Mouse (Mus musculus): ENCODE data around the gene Myh9.
"Not testable (repeated sequence)": the region's sequence is repeated elsewhere in the genome, so short reads cannot be mapped to it uniquely, and the experiment has no call there.

Myh9 gene

DNA sequence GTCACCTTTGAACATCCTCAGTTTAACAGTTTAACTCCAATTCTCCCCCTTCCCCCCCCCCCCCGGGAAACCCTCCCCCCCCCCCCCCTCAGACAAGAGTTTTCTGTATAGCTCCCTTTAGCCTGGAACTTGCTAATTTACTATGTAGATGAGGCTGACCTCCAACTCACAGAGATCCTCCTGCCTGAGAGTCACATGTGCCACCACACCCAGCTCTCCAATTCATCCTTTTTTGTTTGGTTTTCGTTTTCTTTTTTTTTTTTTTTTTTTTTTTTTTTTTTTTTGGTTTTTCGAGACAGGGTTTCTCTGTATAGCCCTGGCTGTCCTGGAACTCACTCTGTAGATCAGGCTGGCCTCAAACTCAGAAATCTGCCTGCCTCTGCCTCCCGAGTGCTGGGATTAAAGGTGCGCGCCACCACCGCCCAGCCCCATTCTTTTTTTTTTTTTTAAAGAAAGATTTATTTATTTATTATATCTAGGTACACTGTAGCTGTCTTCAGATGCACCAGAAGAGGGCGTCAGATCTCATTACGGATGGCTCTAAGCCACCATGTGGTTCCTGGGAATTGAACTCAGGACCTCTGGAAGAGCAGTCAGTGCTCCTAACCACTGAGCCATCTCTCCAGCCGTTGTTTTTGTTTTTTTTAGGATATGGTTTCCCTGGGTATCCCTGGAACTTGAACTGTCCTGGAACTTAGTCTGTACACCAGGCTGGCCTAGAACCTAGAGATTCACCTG lies 25.4 kb upstream of the Myh9 start:
- DNase-seq (ENCODE audit: low read depth, low spot score): peak; percentile 90

DNA sequence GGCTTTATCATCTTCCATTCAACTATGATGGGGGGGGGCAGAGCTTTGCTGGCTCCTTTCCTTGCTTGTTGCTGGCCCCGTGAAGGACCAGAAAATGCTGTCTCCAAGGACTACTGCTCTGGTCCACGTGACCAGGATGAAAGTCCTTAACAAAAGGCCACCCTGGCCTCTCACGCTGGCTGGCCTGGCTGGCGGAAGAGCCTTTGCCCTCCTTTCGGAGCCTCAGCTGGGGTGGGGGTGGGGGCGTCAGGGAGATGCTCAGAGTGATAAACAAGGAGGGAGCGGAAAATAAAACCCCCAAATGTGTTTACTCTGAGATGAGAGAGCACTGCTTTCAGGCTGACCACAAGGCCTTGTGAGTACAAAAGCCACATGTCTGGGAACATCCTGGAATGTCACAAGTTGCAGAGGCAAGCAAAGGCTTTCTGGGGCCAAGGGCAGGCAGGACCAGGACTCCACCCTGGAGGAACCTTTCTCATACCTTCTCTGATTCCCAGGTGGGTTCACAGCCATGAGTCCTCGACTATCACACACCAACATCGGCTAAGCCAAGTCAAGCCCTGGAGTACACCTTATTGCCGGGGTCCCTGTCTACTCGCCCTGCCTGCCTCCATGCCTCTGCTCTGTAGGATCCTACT lies 24.7 kb upstream of the Myh9 start:
- peak; percentile 86 for DNase-seq (ENCODE audit: low read depth, low spot score)

DNA sequence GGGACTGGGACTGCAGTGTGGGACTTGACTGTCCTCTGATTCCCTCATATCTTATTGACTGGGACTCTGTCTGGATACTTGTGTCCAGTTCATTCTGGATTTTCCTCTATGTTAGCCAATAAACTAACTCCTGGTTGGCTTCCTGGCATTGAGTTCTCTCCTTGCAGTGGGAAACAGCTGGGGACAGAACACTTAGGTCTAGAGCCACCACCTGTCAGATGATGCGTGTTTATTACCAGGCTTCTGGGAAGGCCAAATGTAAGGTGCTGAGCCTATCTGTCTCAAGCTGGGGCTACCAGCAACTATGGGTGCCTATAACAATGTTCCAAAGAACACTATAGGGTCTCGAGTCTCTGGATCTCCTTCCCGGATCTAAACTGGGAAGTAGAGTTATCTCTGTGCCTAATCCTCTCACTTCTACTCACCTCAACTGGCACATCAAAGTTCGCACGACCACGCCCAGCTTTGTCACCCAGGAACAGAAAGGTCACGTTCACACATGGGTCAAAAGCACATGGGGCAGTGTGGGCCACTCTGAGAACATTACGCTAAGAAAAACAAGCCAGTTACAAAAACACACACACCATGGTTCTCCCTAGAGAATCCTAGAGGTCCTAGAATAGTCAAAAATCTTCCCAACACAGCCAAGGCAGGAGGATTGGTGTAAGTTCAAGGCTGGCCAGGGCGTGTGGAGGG lies 22.2 kb upstream of the Myh9 start:
- no peak for DNase-seq (ENCODE audit: low read depth, low spot score)

DNA sequence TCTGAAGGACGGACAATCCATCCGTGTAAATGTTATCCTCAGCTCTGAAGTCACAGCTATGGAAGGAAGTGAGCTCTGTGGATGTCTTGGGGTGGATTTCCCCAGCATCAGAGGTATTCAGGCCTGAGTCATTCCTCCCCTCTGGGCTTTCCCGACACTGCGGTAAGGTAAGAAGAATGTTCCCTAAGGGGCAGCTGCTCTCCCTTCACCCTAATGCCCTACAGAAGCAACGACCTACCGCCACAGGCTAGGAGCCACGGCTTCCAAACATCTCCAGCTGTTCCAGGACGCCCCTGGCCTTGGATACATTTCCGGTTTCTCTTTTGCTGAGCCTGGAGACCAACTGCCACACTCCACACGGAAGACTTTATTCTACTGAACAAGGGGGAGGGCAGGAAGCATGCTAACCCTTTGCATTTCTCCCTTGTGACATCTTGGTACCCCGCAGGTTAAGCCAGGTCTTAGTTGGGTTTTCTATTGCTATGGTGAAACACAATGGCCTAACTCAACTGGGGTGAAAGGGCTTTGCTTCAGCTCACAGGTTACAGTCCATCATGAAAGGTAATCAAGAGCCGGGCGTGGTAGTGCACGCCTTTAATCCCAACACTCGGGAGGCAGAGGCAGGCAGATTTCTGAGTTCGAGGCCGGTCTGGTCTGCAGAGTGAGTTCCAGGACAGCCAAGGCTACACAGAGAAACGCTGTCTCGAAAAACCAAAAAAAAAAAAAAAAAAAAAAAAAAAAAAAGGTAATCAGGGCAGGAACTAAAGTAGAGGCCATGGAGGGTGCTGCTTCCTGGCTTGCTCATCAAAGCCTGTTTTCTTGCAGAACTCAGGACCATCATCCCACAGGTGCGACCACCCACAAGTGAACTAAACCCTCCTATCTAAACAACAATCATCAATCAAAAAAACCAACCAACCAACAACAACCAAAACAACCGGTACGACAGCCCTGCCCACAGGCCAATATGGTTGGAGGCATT lies 21.3 kb upstream of the Myh9 start:
- DNase-seq (ENCODE audit: low read depth, low spot score): peak; percentile 98

DNA sequence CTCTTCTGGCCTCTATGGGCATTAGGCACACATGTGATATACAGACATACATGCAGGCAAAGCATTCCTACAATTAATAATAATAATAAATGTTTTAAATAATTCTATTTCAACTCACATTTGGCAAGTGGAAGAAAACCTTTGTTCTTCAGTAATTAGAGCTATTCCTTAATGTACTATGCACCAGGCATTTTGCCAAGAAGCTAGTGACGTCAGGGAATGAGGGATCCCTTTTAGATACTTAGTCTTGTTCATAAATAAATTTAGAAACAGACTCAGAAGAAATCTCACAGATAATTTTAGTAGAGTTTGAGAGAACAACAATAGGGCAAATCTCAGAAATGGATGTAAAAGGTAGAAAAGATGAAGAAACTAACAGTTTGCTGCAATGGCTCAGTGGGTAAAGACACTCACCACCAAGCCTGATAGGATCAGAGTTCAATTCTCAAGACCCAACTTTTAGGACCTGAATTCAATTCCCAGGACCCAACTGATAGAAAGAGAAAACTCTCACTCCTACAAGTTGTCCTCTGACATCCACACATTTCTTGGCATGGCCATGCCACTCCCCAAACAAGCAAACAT lies 18.2 kb upstream of the Myh9 start:
- no peak for DNase-seq (ENCODE audit: low read depth, low spot score)

DNA sequence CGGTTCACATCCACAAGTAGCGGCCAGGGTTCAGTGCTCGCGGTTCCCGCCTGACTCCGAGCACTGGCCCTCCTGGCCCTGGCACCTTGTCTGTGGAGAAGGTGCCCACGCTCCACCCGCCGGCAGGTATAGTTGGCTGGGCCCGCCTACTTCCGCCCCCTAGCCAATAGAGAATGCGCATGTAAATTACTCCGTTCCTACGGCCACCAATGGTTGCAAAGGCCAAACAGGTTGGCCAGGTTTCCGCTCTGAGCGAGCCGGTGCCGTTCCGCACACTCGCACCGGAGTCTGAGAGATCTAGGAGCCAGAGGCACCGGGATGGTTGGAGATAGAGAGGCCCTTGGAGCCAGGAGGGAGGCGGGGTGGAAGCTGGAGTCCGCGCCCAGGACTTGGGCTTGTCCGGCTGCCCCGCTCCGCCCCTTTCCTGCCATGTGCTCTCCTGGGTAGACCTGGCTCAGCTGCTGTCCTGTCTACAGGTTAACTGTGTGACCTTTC lies 15.7 kb upstream of the Myh9 start:
- DNase-seq (ENCODE audit: low read depth, low spot score): peak; percentile 93

DNA sequence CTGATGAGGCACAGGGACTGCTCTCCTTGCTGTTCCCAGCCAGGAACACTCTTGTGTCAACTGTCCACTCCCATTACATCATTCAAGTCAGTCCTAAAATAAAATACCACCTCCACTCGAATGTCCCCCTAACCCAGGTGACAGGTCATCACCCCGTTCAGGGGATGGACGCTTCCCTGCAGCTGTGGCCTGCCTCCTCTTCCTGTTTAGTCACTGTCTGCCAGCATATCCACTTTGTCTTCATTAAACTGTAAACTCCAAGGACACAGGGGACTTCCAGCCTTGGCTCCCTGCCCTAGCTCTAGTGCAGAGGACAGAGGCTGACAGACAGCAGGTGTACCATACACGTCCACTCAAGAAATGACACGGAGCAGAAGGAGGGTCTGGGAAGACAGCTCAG lies 14.6 kb upstream of the Myh9 start:
- DNase-seq (ENCODE audit: low read depth, low spot score): no peak

DNA sequence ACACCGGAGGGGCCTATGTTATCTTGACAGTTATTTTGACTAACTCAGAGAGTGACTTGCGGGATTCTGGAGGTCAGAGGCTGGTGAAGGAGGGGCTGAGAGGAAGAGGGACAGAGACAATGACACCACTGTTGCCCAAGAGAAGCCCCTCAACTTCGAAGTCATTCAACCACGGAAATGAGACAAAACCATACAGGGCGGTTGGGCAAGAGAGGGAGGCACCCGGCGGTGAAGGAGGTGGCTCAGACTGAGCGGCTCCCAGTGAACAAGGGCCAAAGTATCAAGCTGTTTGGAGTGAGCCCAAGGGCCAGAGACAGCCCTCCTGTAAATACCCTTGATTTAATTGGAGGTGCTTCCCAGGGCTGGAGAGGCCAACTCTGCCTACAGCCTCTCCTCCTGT lies 13.3 kb upstream of the Myh9 start:
- no peak for DNase-seq (ENCODE audit: low read depth, low spot score)

DNA sequence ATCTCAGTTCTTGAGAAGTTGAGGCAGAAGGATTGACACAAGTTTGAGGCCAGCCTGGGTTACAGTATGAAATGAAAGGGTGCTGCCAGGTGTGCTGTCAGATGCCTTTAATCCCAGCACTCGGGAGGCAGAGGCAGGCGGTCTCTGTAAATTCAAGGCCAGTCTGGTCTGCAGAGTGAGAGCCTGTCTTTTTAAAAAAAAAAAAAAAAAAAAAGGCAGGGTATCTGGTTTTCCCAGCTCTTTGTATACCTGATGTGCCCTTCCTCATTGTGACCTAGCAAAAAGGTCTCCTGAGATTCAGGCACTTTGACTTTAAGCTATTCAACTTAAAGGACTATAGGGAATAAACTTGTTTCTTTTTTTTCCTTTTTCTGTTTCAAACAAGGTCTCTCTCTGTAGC lies 10.0 kb upstream of the Myh9 start:
- no peak for DNase-seq (ENCODE audit: low read depth, low spot score)

DNA sequence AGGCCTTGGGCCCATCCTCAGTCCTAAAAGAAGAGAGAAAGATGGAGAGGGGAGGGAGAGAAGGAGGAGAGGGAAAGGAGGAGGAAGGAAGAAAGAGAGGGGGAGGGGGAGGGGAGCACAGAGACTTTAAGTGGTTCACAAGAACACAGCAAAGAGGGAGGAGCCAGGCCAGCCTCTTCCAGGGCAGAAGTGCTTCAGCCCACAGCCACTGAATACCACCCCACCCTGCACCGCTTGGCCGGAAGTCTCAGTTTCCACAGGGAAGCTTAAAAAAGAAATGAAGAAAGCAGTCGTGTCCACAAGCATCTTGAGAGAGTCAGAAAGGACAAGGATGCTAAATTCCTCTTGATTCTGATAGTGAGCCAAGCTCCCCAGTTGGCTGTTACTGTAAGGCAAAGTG lies 9.2 kb upstream of the Myh9 start:
- peak; percentile 89 for DNase-seq (ENCODE audit: low read depth, low spot score)

DNA sequence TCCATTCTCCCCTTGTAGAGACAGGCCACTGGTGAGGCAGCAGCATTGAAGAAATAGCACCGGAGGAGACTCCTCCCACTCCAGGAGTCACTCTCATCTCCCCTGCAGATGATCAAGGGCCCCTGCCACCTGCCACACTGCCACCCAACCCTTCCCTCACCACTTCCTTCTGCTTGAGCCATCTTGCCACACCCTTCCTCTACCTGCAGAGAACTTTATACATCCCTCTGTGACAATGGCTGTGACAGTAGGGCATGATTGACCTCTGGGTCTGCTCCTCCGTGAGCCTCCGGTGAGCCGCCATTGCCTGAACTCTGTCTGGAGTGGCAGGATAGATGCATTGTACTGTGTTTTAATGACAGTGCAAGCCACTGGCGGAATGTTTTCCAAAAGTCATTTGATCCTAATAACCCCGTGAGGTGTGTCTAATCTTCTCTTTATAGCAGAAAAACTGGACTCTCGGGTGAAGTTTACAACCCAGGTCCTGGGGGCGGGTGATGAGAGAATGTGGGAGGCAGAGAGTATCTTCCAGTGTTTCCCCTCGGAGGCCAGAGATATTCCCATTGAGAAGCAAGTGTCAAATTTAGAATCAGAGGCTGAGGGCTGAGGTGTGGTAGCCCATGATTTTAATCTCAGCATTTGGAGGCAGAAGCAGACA lies 7.7 kb upstream of the Myh9 start:
- DNase-seq (ENCODE audit: low read depth, low spot score): no peak

DNA sequence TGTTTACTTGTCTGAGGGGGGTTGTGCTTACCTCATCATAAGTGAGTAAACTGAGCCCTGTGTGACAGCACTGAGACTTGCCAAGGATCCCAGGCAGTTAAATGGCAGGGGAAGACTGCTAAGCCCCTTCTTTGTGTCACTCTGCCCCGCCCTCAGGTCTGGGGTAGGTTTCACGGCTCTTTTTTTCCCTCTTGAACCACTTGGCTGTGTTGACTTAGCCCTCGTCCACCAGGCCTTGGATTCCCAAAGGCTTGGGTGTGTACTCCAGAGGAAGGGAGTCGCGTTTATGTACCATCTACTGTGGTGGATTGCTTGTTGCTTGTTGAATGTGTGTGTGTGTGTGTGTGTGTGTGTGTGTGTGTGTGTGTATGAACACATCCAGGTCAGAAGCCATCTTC lies 7.1 kb upstream of the Myh9 start:
- no peak for DNase-seq (ENCODE audit: low read depth, low spot score)

DNA sequence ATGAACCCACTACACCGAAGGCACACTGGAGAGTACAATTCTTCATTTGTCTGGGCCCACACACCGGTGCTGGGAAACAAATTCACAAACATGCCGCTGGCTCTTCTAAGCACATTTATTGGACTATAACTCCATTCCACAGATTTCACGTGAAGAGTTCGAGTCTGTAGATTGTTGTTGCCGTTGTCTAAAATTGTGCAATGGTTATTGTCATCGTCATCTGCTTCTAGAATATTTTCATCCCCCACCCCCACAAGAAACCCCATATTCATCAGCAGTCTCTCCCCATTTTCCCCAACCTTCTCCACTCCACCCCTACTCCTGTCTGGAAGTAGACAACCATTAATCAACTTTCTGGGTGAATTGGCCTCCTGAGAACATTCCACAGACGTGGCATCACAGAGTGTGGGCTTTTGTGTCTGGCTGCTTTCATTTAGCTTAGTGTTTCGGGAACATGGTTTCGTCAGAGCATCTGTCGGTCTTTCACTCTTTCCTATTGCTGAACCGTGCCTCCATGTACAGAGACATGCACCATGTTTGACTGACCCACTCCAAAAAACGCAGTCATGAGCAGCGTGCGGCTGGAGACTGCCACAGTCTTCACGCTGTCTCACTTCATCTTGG lies 6.6 kb upstream of the Myh9 start:
- no peak for DNase-seq (ENCODE audit: low read depth, low spot score)

DNA sequence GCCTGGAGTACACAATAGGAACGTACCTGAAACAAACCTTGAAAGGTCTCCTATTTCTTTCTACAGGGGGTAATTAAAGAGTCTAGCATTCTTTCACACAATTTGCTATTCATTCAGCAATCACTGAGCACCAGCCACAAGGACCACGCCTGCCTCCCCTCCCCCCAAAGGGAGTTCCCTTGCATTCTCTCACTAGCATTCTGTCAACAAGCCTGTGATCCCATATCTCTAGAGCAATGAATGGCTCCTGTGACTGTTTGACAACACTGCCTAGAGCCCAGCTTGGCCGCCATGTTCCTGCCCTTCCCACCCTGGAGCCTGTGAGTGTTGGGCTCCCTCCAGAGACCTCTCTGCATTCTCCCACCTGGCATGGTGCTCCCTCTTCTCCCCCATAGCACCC lies 5.9 kb upstream of the Myh9 start:
- DNase-seq (ENCODE audit: low read depth, low spot score): peak; percentile 96

DNA sequence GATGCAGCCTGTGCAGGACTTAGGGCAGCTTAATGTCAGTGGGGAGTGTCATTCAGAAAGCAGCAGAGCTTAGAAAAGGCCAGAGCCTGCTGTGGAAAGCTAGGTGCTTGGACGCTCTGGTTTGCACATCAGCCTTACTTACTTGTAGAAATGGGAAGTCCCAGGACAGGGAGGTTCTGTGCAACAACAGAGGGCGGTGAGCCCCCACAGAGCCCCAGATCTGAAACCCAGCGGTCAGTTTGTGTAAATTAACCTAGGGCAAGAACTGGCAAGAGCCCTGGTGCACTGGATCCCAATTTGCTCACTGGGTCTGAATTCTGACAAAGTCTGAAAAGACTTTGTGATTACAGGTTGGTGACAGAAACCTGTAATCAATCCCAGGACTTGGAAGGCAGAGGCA lies 5.1 kb upstream of the Myh9 start:
- no peak for DNase-seq (ENCODE audit: low read depth, low spot score)

DNA sequence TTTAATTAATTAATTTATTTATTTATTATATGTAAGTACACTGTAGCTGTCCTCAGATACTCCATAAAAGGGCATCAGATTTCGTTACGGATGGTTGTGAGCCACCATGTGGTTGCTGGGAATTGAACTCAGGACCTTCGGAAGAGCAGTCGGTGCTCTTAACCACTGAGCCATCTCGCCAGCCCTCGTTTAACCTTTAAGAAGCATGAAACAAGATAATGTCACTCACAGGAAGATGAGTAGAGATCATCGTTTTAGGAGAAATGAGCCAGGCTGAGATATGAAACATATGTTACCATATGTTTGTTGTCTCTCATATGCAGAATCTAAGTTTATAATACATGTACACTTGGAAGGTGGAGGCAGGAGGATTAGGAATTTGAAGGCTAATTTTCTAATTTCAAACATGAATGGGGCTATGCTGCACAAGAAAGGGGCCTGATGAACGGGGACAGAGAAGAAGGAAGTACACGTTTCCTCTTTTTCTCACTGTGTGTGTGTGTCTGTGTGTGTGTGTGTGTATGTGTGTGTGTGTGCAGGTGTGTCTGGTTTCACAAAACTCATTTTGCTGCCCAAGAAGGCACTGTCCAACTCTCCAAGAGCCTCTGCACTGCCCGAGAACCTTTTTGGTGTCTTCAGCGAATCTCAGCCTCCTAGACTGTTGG lies 4.1 kb upstream of the Myh9 start:
- DNase-seq (ENCODE audit: low read depth, low spot score): not testable (repeated sequence)

DNA sequence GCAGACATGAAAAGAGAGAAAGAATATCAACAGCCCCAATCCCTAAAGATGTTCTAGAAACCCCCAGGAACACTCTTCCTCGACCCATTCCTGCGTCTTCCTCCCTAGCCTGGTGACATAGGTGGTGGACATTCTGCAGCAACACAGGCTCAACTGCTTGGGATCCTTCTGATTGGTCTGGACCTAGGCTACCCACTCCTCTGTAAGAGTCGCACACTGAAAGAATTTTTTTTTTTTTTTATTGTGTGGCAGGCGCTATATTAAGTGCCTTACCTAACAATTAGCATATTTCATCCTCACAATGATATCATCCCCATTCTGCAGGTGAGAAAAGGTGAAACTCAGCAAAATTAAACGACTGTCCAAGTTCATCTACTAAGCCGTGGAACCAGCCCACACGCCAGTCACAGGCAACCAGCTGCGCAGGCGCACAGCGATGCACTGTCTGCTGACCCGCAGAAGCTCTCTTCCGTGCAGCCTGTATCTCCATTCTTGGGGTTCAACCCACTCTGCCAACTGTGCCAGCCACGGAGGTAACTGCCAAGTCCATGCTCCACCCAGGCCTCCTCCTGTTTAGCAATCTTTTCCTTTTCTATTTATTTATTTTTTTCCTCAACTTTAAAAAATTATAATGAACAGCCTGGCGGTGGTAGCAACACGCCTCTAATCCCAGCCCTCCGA lies 3.1 kb upstream of the Myh9 start:
- peak; percentile 80 for DNase-seq (ENCODE audit: low read depth, low spot score)

DNA sequence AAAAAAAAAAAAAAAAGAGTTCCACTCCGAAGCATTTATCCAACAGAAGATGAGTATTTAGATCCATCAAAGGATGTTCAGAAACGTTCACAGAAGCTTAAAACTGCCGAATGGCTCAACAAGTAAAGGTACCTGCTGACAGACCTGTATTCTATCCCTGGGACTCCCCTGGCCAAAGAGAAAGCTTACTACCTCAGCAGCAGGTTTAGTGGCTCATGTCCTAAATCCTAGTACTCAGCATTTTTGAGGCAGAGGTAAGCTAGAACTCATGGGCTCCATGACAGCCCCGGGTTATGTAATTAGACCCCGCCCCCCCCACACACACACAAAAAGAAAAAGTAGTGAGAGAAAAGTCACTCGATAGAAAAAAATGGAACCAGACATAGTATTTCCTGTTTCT lies 2.1 kb upstream of the Myh9 start:
- DNase-seq (ENCODE audit: low read depth, low spot score): peak; percentile 52

DNA sequence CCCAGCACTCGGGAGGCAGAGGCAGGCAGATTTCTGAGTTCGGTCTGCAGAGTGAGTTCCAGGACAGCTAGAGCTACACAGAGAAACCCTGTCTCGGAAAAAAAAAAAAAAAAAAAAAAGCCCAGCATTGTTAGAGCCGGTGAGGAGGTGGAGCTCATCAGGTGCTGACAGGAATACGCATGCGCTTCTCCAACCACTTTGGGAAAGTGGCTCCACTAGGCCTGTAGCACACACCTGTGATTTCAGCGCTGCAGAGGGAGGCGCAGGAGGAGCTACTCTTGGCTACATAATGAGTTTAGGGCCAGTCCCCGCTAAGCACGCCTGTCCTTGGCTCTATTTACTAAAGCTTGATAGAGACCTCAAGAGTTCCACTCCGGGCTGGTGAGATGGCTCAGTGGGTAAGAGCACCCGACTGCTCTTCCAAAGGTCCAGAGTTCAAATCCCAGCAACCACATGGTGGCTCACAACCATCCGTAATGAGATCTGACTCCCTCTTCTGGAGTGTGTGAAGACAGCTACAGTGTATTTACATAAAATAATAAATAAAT lies 1.6 kb upstream of the Myh9 start:
- peak; percentile 94 for DNase-seq (ENCODE audit: low read depth, low spot score)
